In genomic region chr19:29521637-29522435, GRCm38 (mm10) we compare ENCODE assay signal across 8 mouse cellular contexts. TPM values are rescaled to one million over a fixed set of nuclear protein-coding genes. Genes with fewer than 3 reads are reported as not detected.
DNase-seq lines count a peak whose midpoint lies in the region; ATAC-seq and TF ChIP-seq lines count a peak whose summit lies in the region.

Ric1 (plus strand) TSS chr19:29522282.

- H3K36me3 ChIP-seq in embryonic facial prominence, embryonic 10.5 days (replicated peaks): peaks cover 4% of the 10 kb centered on the region; the same call in 1 of the 2 replicates
- peaks cover 2% of the 10 kb centered on the region; the same call in 1 of the 2 replicates for H3K36me3 ChIP-seq in intestine, postnatal 0 days (ENCODE audit: control insufficient read depth, insufficient read depth)
- no peaks in the 10 kb centered on the region for H3K36me3 ChIP-seq in midbrain, embryonic 11.5 days (ENCODE audit: control insufficient read depth, insufficient read depth, low read length)

- H3K27me3 ChIP-seq in embryonic facial prominence, embryonic 10.5 days (replicated peaks; ENCODE audit: low read depth, poor library complexity, severe bottlenecking): no peaks in the 10 kb centered on the region
- H3K27me3 ChIP-seq in intestine, postnatal 0 days (replicated peaks; ENCODE audit: control insufficient read depth, insufficient read depth, low read length): no peaks in the 10 kb centered on the region
- H3K27me3 ChIP-seq in midbrain, embryonic 11.5 days (ENCODE audit: control insufficient read depth, insufficient read depth, low read length): no peaks in the 10 kb centered on the region

- H3K4me3 ChIP-seq in embryonic facial prominence, embryonic 10.5 days: peak within 1 kb of the TSS; percentile 97
- H3K4me3 ChIP-seq in intestine, postnatal 0 days (ENCODE audit: low read depth, low read length): peak within 1 kb of the TSS; percentile 95
- peak within 1 kb of the TSS; percentile 90 for H3K4me3 ChIP-seq in midbrain, embryonic 11.5 days (ENCODE audit: low read depth, low read length)

- H3K4me1 ChIP-seq in embryonic facial prominence, embryonic 10.5 days: peaks cover 23% of the 10 kb centered on the region
- H3K4me1 ChIP-seq in intestine, postnatal 0 days (replicated peaks; ENCODE audit: control insufficient read depth, insufficient read depth, low read length): peaks cover 7% of the 10 kb centered on the region; the same call in 1 of the 2 replicates
- H3K4me1 ChIP-seq in midbrain, embryonic 11.5 days (ENCODE audit: control insufficient read depth, insufficient read depth, low read length): peaks cover 4% of the 10 kb centered on the region; the same call in 1 of the 2 replicates

- WGBS in embryonic facial prominence, embryonic 10.5 days: under 1% methylated on average over 78 of the region's 80 CpGs
- 1% methylated on average over 75 of the region's 80 CpGs for WGBS in intestine, postnatal 0 days
- WGBS in midbrain, embryonic 11.5 days: under 1% methylated on average over 75 of the region's 80 CpGs

- peak within 1 kb of the TSS; percentile 98 for H3K27ac ChIP-seq in embryonic facial prominence, embryonic 10.5 days (replicated peaks)
- peak within 1 kb of the TSS; percentile 96 for H3K27ac ChIP-seq in intestine, postnatal 0 days (ENCODE audit: low read depth, low read length)
- H3K27ac ChIP-seq in midbrain, embryonic 11.5 days (ENCODE audit: low read depth, low read length): peak within 1 kb of the TSS; percentile 93

- H3K9ac ChIP-seq in intestine, postnatal 0 days (ENCODE audit: low read depth, low read length): peak within 1 kb of the TSS; percentile 98
- H3K9ac ChIP-seq in midbrain, embryonic 11.5 days (ENCODE audit: low read length): peak within 1 kb of the TSS; percentile 89

- peak; percentile 95 for DNase-seq in adrenal gland, postnatal 14 days
- DNase-seq in embryonic facial prominence, embryonic 10.5 days (ENCODE audit: low spot score): peak; percentile 92
- peak; percentile 88 for DNase-seq in left cerebral cortex, postnatal 4 days
- peak; percentile 99 for DNase-seq in midbrain, embryonic 11.5 days (ENCODE audit: low spot score, missing footprints)
- DNase-seq in right cerebral cortex, postnatal 4 days: peak; percentile 81
- peak; percentile 89 for DNase-seq in yolk sac, embryonic 10.5 days (ENCODE audit: low spot score)

- ATAC-seq in granulocyte monocyte progenitor cell, adult 5-6 weeks (replicated peaks; ENCODE audit: poor library complexity, severe bottlenecking): peak; percentile 83
- peak; percentile 98 for ATAC-seq in intestine, postnatal 0 days
- peak; percentile 98 for ATAC-seq in midbrain, embryonic 11.5 days (ENCODE audit: low FRiP score)

- intact Hi-C loops in left cerebral cortex, postnatal 4 days (cut with DNase I): no loop called here

- TF ChIP-seq CTCF in intestine, postnatal 0 days (IDR thresholded peaks at IDR 0.05; ENCODE audit: low read depth): no peak

- H3K9me3 ChIP-seq in embryonic facial prominence, embryonic 10.5 days: no peaks in the 10 kb centered on the region
- no peaks in the 10 kb centered on the region for H3K9me3 ChIP-seq in intestine, postnatal 0 days (ENCODE audit: control insufficient read depth)
- no peaks in the 10 kb centered on the region for H3K9me3 ChIP-seq in midbrain, embryonic 11.5 days (ENCODE audit: control insufficient read depth, low read length)

- H3K4me2 ChIP-seq in intestine, postnatal 0 days (replicated peaks; ENCODE audit: low read depth): peak within 1 kb of the TSS; percentile 75
- peak within 1 kb of the TSS; percentile 63 for H3K4me2 ChIP-seq in midbrain, embryonic 11.5 days

RNA-seq across cellular contexts. Expression of gene Ric1, which starts in this region (rescaled TPM):
- total RNA-seq in adrenal gland, postnatal 14 days (2021): 52.1 and 53.6 TPM in 2 replicates
- polyA plus RNA-seq in embryonic facial prominence, embryonic 10.5 days (2016; fragmentation: Nextera tagmentation; extraction: Ambion mirVana): 17.1 and 20.0 TPM in 2 replicates
- 22.4 and 24.1 TPM in 2 replicates for total RNA-seq in granulocyte monocyte progenitor cell, adult 5-6 weeks (2014; fragmentation: Nextera tagmentation)
- total RNA-seq in granulocyte monocyte progenitor cell, adult 5-6 weeks (2017): 17.5 and 18.9 TPM in 2 replicates
- polyA plus RNA-seq in intestine, postnatal 0 days (2015; fragmentation: Nextera tagmentation; extraction: Ambion mirVana): 10.2 and 12.0 TPM in 2 replicates
- 10 to 100 TPM; 40.8 to 43.6 TPM for total RNA-seq in left cerebral cortex, postnatal 4 days (2021)
- 10.8 and 11.8 TPM in 2 replicates for polyA plus RNA-seq in midbrain, embryonic 11.5 days (2014; fragmentation: Nextera tagmentation; extraction: Ambion mirVana)

Comparison
In these comparisons a context has a peak if more than half of its experiments do, and no peak if none do; other contexts are left out.
1. Peak in every context shown above with its lines: DNase-seq, ATAC-seq, H3K4me3 ChIP-seq and H3K27ac ChIP-seq.